Mouse (Mus musculus): Measurements from ENCODE around the gene Nol12.

Gene Nol12

GRCm38 (mm10) chr15:78948883-78949282, 14.2 kb downstream of the Nol12 start:
- DNase-seq (ENCODE audit: low spot score): no peak

- no peak for DNase-seq (ENCODE audit: low spot score)
Observed at GRCm38 (mm10) chr15:78955663-78956062, 20.9 kb downstream of the Nol12 start.

GRCm38 (mm10) chr15:78956351-78956750, 21.6 kb downstream of the Nol12 start:
- peak; percentile 57 for DNase-seq (ENCODE audit: low spot score)

- DNase-seq (ENCODE audit: low spot score): no peak
Observed at GRCm38 (mm10) chr15:78957021-78957420, 22.3 kb downstream of the Nol12 start.

- DNase-seq (ENCODE audit: low spot score): no peak
Observed at GRCm38 (mm10) chr15:78959537-78959936, 24.8 kb downstream of the Nol12 start.

GRCm38 (mm10) chr15:78960088-78960487, 25.4 kb downstream of the Nol12 start:
- no peak for DNase-seq (ENCODE audit: low spot score)

GRCm38 (mm10) chr15:78962885-78963284, 28.2 kb downstream of the Nol12 start:
- peak; percentile 96 for DNase-seq (ENCODE audit: low spot score)

- no peak for DNase-seq (ENCODE audit: low spot score)
Observed at GRCm38 (mm10) chr15:78971626-78972025, 36.9 kb downstream of the Nol12 start.

- peak; percentile 30 for DNase-seq (ENCODE audit: low spot score)
Observed at GRCm38 (mm10) chr15:78973950-78974349, 39.2 kb downstream of the Nol12 start.

- DNase-seq (ENCODE audit: low spot score): no peak
Observed at GRCm38 (mm10) chr15:78977676-78978159, 43.0 kb downstream of the Nol12 start.

- DNase-seq (ENCODE audit: low spot score): no peak
Observed at GRCm38 (mm10) chr15:78978875-78979274, 44.1 kb downstream of the Nol12 start.

GRCm38 (mm10) chr15:78980084-78980483, 45.4 kb downstream of the Nol12 start:
- DNase-seq (ENCODE audit: low spot score): no peak

- peak; percentile 90 for DNase-seq (ENCODE audit: low spot score)
Observed at GRCm38 (mm10) chr15:78982658-78983435, 48.1 kb downstream of the Nol12 start.

GRCm38 (mm10) chr15:78983436-78984285, 48.9 kb downstream of the Nol12 start:
- DNase-seq (ENCODE audit: low spot score): peak; percentile 63

GRCm38 (mm10) chr15:78984286-78984778, 49.6 kb downstream of the Nol12 start:
- no peak for DNase-seq (ENCODE audit: low spot score)

GRCm38 (mm10) chr15:78986536-78987220, 51.9 kb downstream of the Nol12 start:
- DNase-seq (ENCODE audit: low spot score): no peak

GRCm38 (mm10) chr15:78988499-78988971, 53.8 kb downstream of the Nol12 start:
- no peak for DNase-seq (ENCODE audit: low spot score)

- no peak for DNase-seq (ENCODE audit: low spot score)
Observed at GRCm38 (mm10) chr15:78989152-78990092, 54.7 kb downstream of the Nol12 start.

GRCm38 (mm10) chr15:78990093-78990463, 55.3 kb downstream of the Nol12 start:
- no peak for DNase-seq (ENCODE audit: low spot score)

- DNase-seq (ENCODE audit: low spot score): no peak
Observed at GRCm38 (mm10) chr15:78990970-78991525, 56.3 kb downstream of the Nol12 start.

GRCm38 (mm10) chr15:78992235-78992634, 57.5 kb downstream of the Nol12 start:
- no peak for DNase-seq (ENCODE audit: low spot score)
